Mouse (Mus musculus): Measurements from ENCODE around the gene Rap1gap. TPM values are rescaled to one million over a fixed set of nuclear protein-coding genes. Genes with fewer than 3 reads are reported as not detected.

The Rap1gap gene
- polyA plus RNA-seq, 2 experiments from 2014 or later, result 0.53 TPM; not detected in 1

DNA sequence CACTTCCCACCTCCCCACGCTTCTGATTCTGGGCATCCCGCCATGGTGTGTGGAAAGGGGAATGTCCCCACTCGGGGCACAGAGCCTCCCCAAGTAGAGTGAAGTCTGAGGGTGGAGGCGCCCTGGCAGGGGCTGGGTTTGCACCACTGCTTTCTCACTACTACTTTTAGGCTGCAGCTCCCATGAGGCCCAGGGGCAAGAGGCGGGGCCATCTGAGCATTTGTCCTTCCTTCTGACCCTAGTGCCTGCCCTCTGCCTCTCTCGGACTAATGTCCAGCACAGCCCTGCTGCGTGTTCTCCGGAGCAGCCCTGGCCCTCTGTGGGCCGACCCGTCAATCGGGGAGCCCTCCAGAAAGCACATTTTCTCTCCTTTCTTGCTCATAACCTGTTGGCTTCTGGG lies 59.7 kb downstream of the Rap1gap start:
- peak; percentile 48 for ATAC-seq

DNA sequence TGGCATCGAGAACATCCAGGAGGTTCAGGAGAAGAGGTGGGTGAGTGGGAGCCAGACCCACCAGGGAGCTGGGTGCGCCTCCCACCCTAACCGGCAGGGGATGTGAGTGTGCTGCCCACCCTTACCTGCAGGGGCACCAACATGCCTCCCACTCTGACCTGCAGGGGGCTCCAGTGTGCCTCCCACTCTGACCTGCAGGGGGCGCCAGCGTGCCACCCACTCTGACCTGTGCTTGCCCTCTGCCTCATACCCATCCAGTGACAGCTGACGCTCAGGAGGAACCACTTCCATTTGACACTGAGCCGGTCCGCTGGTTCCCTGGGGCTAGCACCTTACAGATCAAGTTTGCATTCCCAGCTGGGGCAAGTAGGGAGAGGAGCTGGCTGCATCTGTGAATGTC lies 60.2 kb downstream of the Rap1gap start:
- no peak for ATAC-seq

DNA sequence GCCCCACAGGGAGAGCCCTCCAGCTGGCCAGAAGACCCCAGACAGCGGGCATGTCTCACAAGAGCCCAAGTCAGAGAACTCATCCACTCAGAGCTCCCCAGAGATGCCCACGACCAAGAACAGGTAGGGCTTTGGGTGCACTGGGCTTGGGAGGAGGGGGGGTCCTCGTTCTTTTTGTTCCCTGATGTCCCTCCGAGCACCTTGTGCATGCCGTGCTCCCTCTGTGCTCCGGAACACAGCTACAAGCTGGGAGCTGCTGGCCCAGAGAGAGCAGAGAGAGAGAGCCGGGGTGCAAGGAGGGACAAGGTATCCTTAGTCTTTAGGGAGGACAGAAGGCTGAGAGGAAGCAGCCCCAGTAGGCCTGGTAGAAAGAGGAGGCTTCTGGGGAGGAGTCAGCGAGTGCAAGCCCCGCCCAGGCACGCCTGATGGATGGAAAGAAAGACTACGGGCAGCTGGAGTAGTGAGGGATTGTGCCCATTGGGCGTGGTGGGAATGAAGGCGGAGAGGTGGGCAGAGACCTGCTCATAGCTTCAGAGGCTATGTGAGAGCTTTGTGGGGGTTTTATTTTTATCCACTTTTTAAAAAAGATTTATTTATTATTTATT lies 61.1 kb downstream of the Rap1gap start:
- ATAC-seq, result no peak

DNA sequence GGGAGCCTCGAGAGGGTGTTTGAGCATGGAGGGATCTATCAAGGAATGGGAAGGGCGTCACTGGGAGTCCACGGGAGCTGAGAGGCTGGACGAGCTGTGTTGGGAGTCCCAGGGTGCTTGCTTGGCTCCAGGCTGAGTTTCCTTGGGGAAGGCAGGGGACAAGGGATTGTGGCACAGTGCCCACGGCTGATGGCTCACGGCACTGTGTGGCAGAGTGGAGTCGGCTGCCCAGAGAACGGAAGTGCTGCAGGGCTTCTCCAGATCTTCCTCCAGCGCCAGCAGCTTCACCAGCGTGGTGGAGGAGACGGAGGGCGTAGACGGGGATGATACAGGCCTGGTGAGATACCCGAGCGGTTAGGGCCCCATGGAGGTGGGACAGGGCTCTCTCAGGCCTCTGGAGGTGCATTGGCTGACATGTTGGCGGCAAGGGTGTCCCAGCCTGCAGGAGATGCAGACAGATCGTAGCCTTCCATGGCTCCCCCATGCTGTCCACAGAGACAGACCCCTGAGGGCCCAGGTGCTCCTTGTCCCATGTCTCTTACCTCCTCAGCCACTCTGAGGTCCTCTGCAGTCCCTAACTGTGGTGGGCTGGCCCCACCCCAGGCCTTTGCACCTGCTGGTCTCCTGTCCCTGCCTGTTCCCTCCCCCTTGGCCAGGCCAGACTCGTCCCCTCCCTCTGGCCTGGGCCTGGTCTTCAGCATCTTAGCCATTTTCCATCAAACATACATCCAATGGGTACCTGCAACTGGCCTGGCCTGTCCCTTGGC lies 62.4 kb downstream of the Rap1gap start:
- no peak for ATAC-seq

- no peak for ATAC-seq
These were observed 63.1 kb downstream of the Rap1gap start for GRCm38 (mm10) chr4:137727506-137728187.

DNA sequence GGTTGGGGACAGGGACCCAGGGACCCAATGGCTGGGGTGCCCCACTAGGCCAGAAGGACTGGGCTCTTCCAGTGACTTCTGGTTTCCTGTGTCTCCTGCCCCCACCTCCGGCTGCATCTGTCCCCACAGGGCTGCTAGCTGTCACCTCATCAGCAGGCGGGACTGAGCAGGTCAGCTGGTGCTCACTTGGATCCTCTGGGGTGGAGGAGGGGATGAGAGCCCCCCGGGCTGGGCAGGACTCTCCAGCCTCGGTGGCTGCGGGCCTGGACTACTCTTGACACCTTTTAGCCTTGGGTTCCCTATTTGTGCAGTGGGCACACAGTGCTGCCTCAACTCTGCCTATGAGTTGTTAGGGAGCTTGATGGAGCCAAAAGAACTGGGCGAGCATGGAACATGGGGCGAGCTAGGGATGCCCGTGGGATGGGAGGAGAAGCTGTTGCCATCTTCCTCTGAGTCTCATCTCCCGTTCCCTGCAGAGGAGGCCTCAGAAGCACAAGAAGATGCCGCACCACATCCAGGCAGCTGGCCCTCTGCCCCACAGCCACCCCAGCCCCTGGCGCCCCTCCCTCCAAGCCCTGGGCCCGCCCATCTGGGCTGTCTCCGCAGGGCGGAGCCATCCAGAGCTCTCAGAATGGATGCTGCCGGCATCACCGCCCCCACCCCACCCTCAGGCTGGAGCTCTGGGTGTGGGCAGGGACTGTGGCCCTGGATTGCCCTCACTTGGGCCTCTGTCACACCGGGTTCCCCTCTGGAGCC lies 64.1 kb downstream of the Rap1gap start:
- ATAC-seq, result no peak

- no peak for ATAC-seq
These were observed 64.8 kb downstream of the Rap1gap start for GRCm38 (mm10) chr4:137729155-137729855.

DNA sequence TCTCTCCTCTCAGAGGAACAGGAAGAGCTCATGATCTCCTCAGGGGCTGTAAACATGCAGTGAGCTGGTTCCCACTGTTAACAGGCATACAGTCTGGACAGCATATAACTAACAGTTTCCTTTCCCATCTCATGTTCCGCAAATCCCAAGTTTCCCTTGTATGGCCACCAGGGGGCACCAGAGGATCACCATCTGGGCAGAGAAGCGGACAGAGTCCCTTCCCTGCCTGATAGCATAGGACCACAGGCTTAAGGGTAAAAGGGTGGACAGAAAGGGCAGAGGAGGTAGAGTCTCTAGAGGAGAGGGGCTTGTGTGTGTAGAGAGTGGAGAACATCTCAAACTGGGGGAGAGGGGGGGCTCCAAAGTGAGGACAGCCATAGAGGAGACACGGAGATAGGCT lies 65.6 kb downstream of the Rap1gap start:
- ATAC-seq, result no peak

DNA sequence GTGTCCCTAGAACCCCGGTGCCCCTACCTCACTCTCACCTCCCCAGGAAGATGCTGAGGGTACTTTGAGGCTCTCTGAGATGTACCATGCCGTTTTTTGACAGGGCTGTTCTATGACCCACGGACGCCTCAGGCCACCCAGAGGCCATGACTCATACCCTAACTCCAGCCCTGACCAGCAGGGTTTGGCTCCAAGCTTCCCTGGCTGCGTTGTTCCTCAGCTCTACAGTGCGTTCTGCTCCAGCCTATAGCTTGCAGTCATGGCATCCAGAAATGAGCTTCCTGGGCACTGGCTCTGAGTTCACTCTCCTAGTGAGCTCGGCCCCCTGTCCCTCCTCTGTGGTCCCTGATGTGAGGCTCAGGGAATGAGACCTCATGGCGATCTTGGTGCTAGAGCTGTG lies 66.2 kb downstream of the Rap1gap start:
- no peak for ATAC-seq

GRCm38 (mm10) chr4:137731891-137732290 lies 67.4 kb downstream of the Rap1gap start:
- ATAC-seq, result no peak

GRCm38 (mm10) chr4:137732361-137732760 lies 67.8 kb downstream of the Rap1gap start:
- ATAC-seq, result no peak

- no peak for ATAC-seq
These were observed 68.4 kb downstream of the Rap1gap start for GRCm38 (mm10) chr4:137732962-137733361.

- no peak for ATAC-seq
These were observed 68.9 kb downstream of the Rap1gap start for GRCm38 (mm10) chr4:137733459-137733858.

DNA sequence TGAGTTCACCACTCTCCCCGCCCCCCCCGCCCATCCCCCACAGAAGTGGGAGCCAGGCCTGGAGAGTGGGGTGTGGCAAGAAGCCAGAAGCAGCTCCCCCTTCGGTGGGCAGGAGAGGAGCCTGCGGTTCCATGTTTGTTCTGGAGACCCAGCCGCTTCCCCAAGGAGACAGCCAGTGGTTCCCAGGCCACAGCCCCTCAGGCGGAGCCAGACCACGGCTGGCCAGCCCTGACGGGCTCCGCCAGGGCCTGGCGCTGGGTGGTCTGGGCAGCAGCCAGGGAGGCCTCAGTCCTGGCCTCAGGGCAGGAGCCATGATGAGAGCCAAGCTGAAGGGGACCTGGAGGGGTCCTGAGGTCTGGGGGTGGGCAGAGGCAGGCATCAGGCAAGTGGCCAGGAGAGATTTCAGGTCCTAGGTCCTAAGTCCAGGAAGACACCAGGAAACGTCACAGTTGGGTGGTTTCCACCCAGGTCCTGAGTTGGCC lies 71.7 kb downstream of the Rap1gap start:
- ATAC-seq, result no peak

- no peak for ATAC-seq
These were observed 73.2 kb downstream of the Rap1gap start for GRCm38 (mm10) chr4:137737760-137738159.

DNA sequence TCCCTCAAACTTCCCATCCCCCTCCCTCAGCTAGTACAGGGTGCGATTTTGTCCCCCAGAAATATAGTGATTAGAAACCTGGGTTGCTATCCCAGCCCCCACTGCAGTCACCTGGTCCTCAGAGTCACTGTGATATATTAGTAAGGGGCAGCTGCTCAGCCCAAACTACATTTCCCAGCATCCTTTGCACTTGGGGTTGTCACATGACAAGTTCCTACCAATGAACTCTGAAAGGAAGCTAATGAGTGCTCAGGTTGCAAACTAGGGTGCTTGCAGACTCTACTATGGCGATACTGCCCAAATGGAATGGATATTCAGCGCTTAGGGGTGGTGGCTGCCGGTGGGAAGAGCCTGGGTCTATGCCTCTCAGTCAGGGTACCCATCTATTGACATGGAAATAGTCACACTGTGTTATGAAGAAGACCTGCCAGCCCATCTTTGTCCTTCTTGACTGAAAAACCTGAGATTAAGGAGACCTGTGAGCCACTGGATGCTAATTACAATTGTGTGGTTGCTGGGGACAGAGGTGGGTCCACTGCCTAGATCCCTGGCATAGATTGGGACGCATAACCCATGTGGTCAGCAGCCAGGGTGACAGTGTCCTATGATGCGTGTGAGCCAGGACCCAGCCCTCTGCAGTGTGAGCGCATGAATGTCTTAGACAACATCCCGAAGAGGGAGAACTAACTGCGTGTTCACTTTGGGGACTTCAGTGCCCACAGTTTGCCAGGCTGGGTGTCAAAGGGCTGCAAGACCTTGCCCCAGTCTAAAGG lies 74.8 kb downstream of the Rap1gap start:
- ATAC-seq, result peak; percentile 52

- ATAC-seq, result no peak
These were observed 75.8 kb downstream of the Rap1gap start for GRCm38 (mm10) chr4:137740350-137740749.

- ATAC-seq, result no peak
These were observed 79.3 kb downstream of the Rap1gap start for GRCm38 (mm10) chr4:137743791-137744190.

GRCm38 (mm10) chr4:137744433-137744918 lies 80.0 kb downstream of the Rap1gap start:
- no peak for ATAC-seq

DNA sequence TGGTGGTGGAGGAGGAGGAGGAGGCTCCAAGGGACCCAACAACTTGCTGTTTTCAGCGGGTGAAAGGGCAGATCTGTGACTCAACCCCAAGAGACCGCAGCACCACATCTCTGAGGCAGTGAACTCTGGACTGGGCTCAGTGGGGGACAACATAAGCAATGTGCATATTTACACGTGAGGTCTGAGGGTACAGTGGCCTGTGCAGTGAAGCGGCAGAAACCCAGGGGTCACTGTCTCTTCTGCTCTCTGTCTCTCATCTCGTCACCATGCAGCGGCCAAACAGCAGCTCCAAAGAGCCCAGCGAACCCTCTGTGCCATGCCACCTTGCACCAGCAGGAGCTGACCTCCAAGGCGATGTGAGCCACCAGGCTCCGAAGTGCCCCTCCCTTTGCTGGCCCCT lies 82.6 kb downstream of the Rap1gap start:
- no peak for ATAC-seq

- ATAC-seq, result no peak
These were observed 83.1 kb downstream of the Rap1gap start for GRCm38 (mm10) chr4:137747590-137747989.

All from activated CD4-positive, CD25-positive, alpha-beta regulatory T cell, adult 4 months (primary cell).